Mouse (Mus musculus): ENCODE results near the gene Zswim4. TPM values are rescaled to one million over a fixed set of nuclear protein-coding genes. Genes with fewer than 3 reads are reported as not detected.

Zswim4 gene
- polyA plus RNA-seq, 1 experiment from 2014 or later: 10.9 TPM

- H3K4me1 ChIP-seq (replicated peaks; ENCODE audit: control insufficient read depth, insufficient read depth, low read length): peaks cover 21% of the 10 kb centered on the region
Observed at GRCm38 (mm10) chr8:84192023-84192422, 44.8 kb downstream of the Zswim4 start.

GRCm38 (mm10) chr8:84190191-84190867 is 46.5 kb downstream of the Zswim4 start:
- Histone ChIP-seq H3K27ac (ENCODE audit: low read depth) (no peak overlapping the region), H3K9ac (ENCODE audit: low read length) (no peak overlapping the region), H3K9me3 (ENCODE audit: control insufficient read depth, low read length) (no peaks in the 10 kb centered on the region), H3K4me3 (ENCODE audit: low read depth, low read length) (no peak overlapping the region), H3K4me1 (replicated peaks; ENCODE audit: control insufficient read depth, insufficient read depth, low read length) (peaks cover 21% of the 10 kb centered on the region), H3K27me3 (replicated peaks; ENCODE audit: control insufficient read depth, insufficient read depth, low read length) (no peaks in the 10 kb centered on the region), H3K36me3 (ENCODE audit: control insufficient read depth, insufficient read depth, low read length) (no peaks in the 10 kb centered on the region), H3K4me2 (ENCODE audit: low read length) (no peak overlapping the region)
- WGBS: 91% methylated on average over 7 of the region's 7 CpGs
- no peak for DNase-seq (ENCODE audit: low spot score)
- ATAC-seq (replicated peaks; ENCODE audit: low FRiP score, low TSS enrichment, low read depth): no peak

More at GRCm38 (mm10) chr8:84192023-84192422, 44.8 kb downstream of the Zswim4 start:
- Histone ChIP-seq H3K9me3 (ENCODE audit: control insufficient read depth, low read length) (no peaks in the 10 kb centered on the region), H3K27ac (ENCODE audit: low read depth) (peak overlapping the region; percentile 92), H3K36me3 (ENCODE audit: control insufficient read depth, insufficient read depth, low read length) (no peaks in the 10 kb centered on the region), H3K4me3 (ENCODE audit: low read depth, low read length) (peak overlapping the region; percentile 11; the same call in 1 of the 2 replicates), H3K9ac (ENCODE audit: low read length) (peak overlapping the region; percentile 46), H3K4me2 (ENCODE audit: low read length) (peak overlapping the region; percentile 52), H3K27me3 (replicated peaks; ENCODE audit: control insufficient read depth, insufficient read depth, low read length) (no peaks in the 10 kb centered on the region)
- DNase-seq (ENCODE audit: low spot score) (peak; percentile 83), ATAC-seq (replicated peaks; ENCODE audit: low FRiP score, low TSS enrichment, low read depth) (peak; percentile 77)
- WGBS: 30% methylated on average over 13 of the region's 13 CpGs

- DNase-seq (ENCODE audit: low spot score) (no peak), ATAC-seq (replicated peaks; ENCODE audit: low FRiP score, low TSS enrichment, low read depth) (no peak)
- 59% methylated on average over 4 of the region's 4 CpGs for WGBS
- no peak overlapping the region for H3K4me3 ChIP-seq (ENCODE audit: low read depth, low read length)
- no peak overlapping the region for H3K4me2 ChIP-seq (ENCODE audit: low read length)
- no peaks in the 10 kb centered on the region for H3K9me3 ChIP-seq (ENCODE audit: control insufficient read depth, low read length)
- peaks cover 25% of the 10 kb centered on the region for H3K4me1 ChIP-seq (replicated peaks; ENCODE audit: control insufficient read depth, insufficient read depth, low read length)
- H3K36me3 ChIP-seq (ENCODE audit: control insufficient read depth, insufficient read depth, low read length): no peaks in the 10 kb centered on the region
- H3K9ac ChIP-seq (ENCODE audit: low read length): no peak overlapping the region
- no peak overlapping the region for H3K27ac ChIP-seq (ENCODE audit: low read depth)
- H3K27me3 ChIP-seq (replicated peaks; ENCODE audit: control insufficient read depth, insufficient read depth, low read length): no peaks in the 10 kb centered on the region
Observed at GRCm38 (mm10) chr8:84189603-84190002, 47.3 kb downstream of the Zswim4 start.

- WGBS: 74% methylated on average over 10 of the region's 10 CpGs
- Histone ChIP-seq H3K27ac (ENCODE audit: low read depth) (no peak overlapping the region), H3K4me2 (ENCODE audit: low read length) (no peak overlapping the region), H3K27me3 (replicated peaks; ENCODE audit: control insufficient read depth, insufficient read depth, low read length) (no peaks in the 10 kb centered on the region), H3K4me1 (replicated peaks; ENCODE audit: control insufficient read depth, insufficient read depth, low read length) (peaks cover 30% of the 10 kb centered on the region), H3K4me3 (ENCODE audit: low read depth, low read length) (no peak overlapping the region), H3K36me3 (ENCODE audit: control insufficient read depth, insufficient read depth, low read length) (no peaks in the 10 kb centered on the region), H3K9ac (ENCODE audit: low read length) (no peak overlapping the region), H3K9me3 (ENCODE audit: control insufficient read depth, low read length) (no peaks in the 10 kb centered on the region)
- ATAC-seq (replicated peaks; ENCODE audit: low FRiP score, low TSS enrichment, low read depth) (no peak), DNase-seq (ENCODE audit: low spot score) (no peak)
Observed at GRCm38 (mm10) chr8:84188671-84189070, 48.2 kb downstream of the Zswim4 start.

GRCm38 (mm10) chr8:84187065-84187755 is 49.6 kb downstream of the Zswim4 start:
- H3K4me3 ChIP-seq (ENCODE audit: low read depth, low read length): peak overlapping the region; percentile 29
- no peaks in the 10 kb centered on the region for H3K36me3 ChIP-seq (ENCODE audit: control insufficient read depth, insufficient read depth, low read length)
- H3K4me1 ChIP-seq (replicated peaks; ENCODE audit: control insufficient read depth, insufficient read depth, low read length): peaks cover 30% of the 10 kb centered on the region
- peak; percentile 78 for DNase-seq (ENCODE audit: low spot score)
- 5% methylated on average over 21 of the region's 21 CpGs for WGBS
- H3K9ac ChIP-seq (ENCODE audit: low read length): peak overlapping the region; percentile 29
- no peaks in the 10 kb centered on the region for H3K9me3 ChIP-seq (ENCODE audit: control insufficient read depth, low read length)
- ATAC-seq (replicated peaks; ENCODE audit: low FRiP score, low TSS enrichment, low read depth): no peak
- no peaks in the 10 kb centered on the region for H3K27me3 ChIP-seq (replicated peaks; ENCODE audit: control insufficient read depth, insufficient read depth, low read length)
- H3K27ac ChIP-seq (ENCODE audit: low read depth): peak overlapping the region; percentile 39; the same call in 1 of the 2 replicates
- peak overlapping the region; percentile 71 for H3K4me2 ChIP-seq (ENCODE audit: low read length)

GRCm38 (mm10) chr8:84186547-84186946 is 50.3 kb downstream of the Zswim4 start:
- peak; percentile 88 for DNase-seq (ENCODE audit: low spot score)
- H3K27ac ChIP-seq (ENCODE audit: low read depth): peak overlapping the region; percentile 39; the same call in 1 of the 2 replicates
- WGBS: 2% methylated on average over 12 of the region's 12 CpGs
- peak; percentile 26; the same call in 1 of the 2 replicates for ATAC-seq (replicated peaks; ENCODE audit: low FRiP score, low TSS enrichment, low read depth)
- H3K36me3 ChIP-seq (ENCODE audit: control insufficient read depth, insufficient read depth, low read length): no peaks in the 10 kb centered on the region
- H3K9me3 ChIP-seq (ENCODE audit: control insufficient read depth, low read length): no peaks in the 10 kb centered on the region
- H3K27me3 ChIP-seq (replicated peaks; ENCODE audit: control insufficient read depth, insufficient read depth, low read length): no peaks in the 10 kb centered on the region
- H3K4me3 ChIP-seq (ENCODE audit: low read depth, low read length): peak overlapping the region; percentile 29
- peak overlapping the region; percentile 71 for H3K4me2 ChIP-seq (ENCODE audit: low read length)
- peak overlapping the region; percentile 29 for H3K9ac ChIP-seq (ENCODE audit: low read length)
- peaks cover 25% of the 10 kb centered on the region for H3K4me1 ChIP-seq (replicated peaks; ENCODE audit: control insufficient read depth, insufficient read depth, low read length)

GRCm38 (mm10) chr8:84185117-84185516 is 51.7 kb downstream of the Zswim4 start, which contains the start of gene Nanos3:
TSS of gene Nanos3 (minus strand) at chr8:84185217.
- H3K4me1 ChIP-seq (replicated peaks; ENCODE audit: control insufficient read depth, insufficient read depth, low read length): peaks cover 36% of the 10 kb centered on the region
- peak within 1 kb of the TSS; percentile 90; the same call in 1 of the 2 replicates for H3K27ac ChIP-seq (ENCODE audit: low read depth)
- DNase-seq (ENCODE audit: low spot score) (no peak), ATAC-seq (replicated peaks; ENCODE audit: low FRiP score, low TSS enrichment, low read depth) (no peak)
- WGBS: 92% methylated on average over 7 of the region's 7 CpGs
- no peaks in the 10 kb centered on the region for H3K9me3 ChIP-seq (ENCODE audit: control insufficient read depth, low read length)
- H3K4me2 ChIP-seq (ENCODE audit: low read length): peak within 1 kb of the TSS; percentile 73
- H3K27me3 ChIP-seq (replicated peaks; ENCODE audit: control insufficient read depth, insufficient read depth, low read length): no peaks in the 10 kb centered on the region
- H3K36me3 ChIP-seq (ENCODE audit: control insufficient read depth, insufficient read depth, low read length): no peaks in the 10 kb centered on the region
- peak within 1 kb of the TSS; percentile 81 for H3K4me3 ChIP-seq (ENCODE audit: low read depth, low read length)
- H3K9ac ChIP-seq (ENCODE audit: low read length): peak within 1 kb of the TSS; percentile 97

- 13% methylated on average over 21 of the region's 21 CpGs for WGBS
- DNase-seq (ENCODE audit: low spot score) (peak; percentile 82), ATAC-seq (replicated peaks; ENCODE audit: low FRiP score, low TSS enrichment, low read depth) (no peak; the same call in 1 of the 2 replicates)
- H3K4me2 ChIP-seq (ENCODE audit: low read length): peak overlapping the region; percentile 73
- no peaks in the 10 kb centered on the region for H3K27me3 ChIP-seq (replicated peaks; ENCODE audit: control insufficient read depth, insufficient read depth, low read length)
- no peaks in the 10 kb centered on the region for H3K9me3 ChIP-seq (ENCODE audit: control insufficient read depth, low read length)
- H3K9ac ChIP-seq (ENCODE audit: low read length): peak overlapping the region; percentile 97
- H3K4me3 ChIP-seq (ENCODE audit: low read depth, low read length): peak overlapping the region; percentile 81
- peaks cover 41% of the 10 kb centered on the region for H3K4me1 ChIP-seq (replicated peaks; ENCODE audit: control insufficient read depth, insufficient read depth, low read length)
- no peaks in the 10 kb centered on the region for H3K36me3 ChIP-seq (ENCODE audit: control insufficient read depth, insufficient read depth, low read length)
- H3K27ac ChIP-seq (ENCODE audit: low read depth): peak overlapping the region; percentile 90
Observed at GRCm38 (mm10) chr8:84184085-84185043, 52.5 kb downstream of the Zswim4 start.
